Mouse (Mus musculus) embryonic stem cell, embryonic (primary cell): ENCODE data around the gene 4933405O20Rik.

ENCODE experiments used
- CTCF ChIA-PET, 4 experiments: fragments of 300-600 bp in 2 of 4; fragments of 350-600 bp in 2 of 4; sonication (Branson Sonifier 250); formaldehyde crosslinking; loops; one replicate each; lab custom pipeline; 2022; ENCODE audit warnings: inconsistent platforms in 2 of 4; lab: Charles Lee
- POLR2A ChIA-PET, 4 experiments: fragments of 300-600 bp in 2 of 4; fragments of 350-600 bp in 2 of 4; sonication (Branson Sonifier 250); formaldehyde crosslinking; loops; one replicate each; lab custom pipeline; 2022; ENCODE audit warnings: antibody characterized with exemption in 4 of 4, inconsistent platforms in 1 of 4; lab: Charles Lee

4933405O20Rik gene

GRCm38 (mm10) chr7:50598890-50599289 lies at the start of gene 4933405O20Rik:
Gene 4933405O20Rik, plus strand, starts transcription at chr7:50599190.
- POLR2A ChIA-PET, result no interaction called here
- CTCF ChIA-PET, result no interaction called here

GRCm38 (mm10) chr7:50549572-50549971 lies 49.4 kb upstream of the 4933405O20Rik start:
- ChIA-PET CTCF (no interaction called here), POLR2A (no interaction called here)

GRCm38 (mm10) chr7:50551426-50551825 lies 47.6 kb upstream of the 4933405O20Rik start:
- POLR2A ChIA-PET, result no interaction called here
- CTCF ChIA-PET, result no interaction called here

- CTCF ChIA-PET, result no interaction called here
- POLR2A ChIA-PET, result no interaction called here
These were observed 36.3 kb upstream of the 4933405O20Rik start for GRCm38 (mm10) chr7:50562708-50563107.

GRCm38 (mm10) chr7:50573841-50574240 lies 25.1 kb upstream of the 4933405O20Rik start:
- ChIA-PET CTCF (no interaction called here), POLR2A (no interaction called here)

- POLR2A ChIA-PET, result no interaction called here
- CTCF ChIA-PET, result no interaction called here
These were observed 10.2 kb upstream of the 4933405O20Rik start for GRCm38 (mm10) chr7:50588642-50589424.

- ChIA-PET CTCF (no interaction called here), POLR2A (no interaction called here)
These were observed 15.1 kb downstream of the 4933405O20Rik start for GRCm38 (mm10) chr7:50614101-50614500.

GRCm38 (mm10) chr7:50629186-50629585 lies 30.2 kb downstream of the 4933405O20Rik start:
- ChIA-PET POLR2A (no interaction called here), CTCF (no interaction called here)

- ChIA-PET POLR2A (interaction anchor here in 1 of 4 experiments (0.6 kb wide), 1 partner anchor 680 kb away, joined by 3 read pairs; no protein-coding TSS in a partner anchor), CTCF (interaction anchor here in 1 of 4 experiments (0.6 kb wide), 1 partner anchor 1830 kb away, joined by 3 read pairs; no protein-coding TSS in a partner anchor)
These were observed 34.2 kb downstream of the 4933405O20Rik start for GRCm38 (mm10) chr7:50633147-50633546.
